Mouse (Mus musculus) heart, postnatal 10 days (tissue): ENCODE measurements around the gene Ttll10. TPM values are rescaled to one million over a fixed set of nuclear protein-coding genes. Genes with fewer than 3 reads are reported as not detected.

Source experiments
- DNase-seq, 2 experiments: peaks; one replicate each; pipeline ENCODE4 v3.0.0; 2021
- intact Hi-C: fragments of 180-260 bp; cut with DNase I; formaldehyde crosslinking; loops from one replicate; pipeline ENCODE4 v1.15.1; 2025
- total RNA-seq, 2 experiments: library from RNA; stranded (reverse); gene quantifications; 2 replicates each; pipeline ENCODE4 v1.2.3; 2021

Ttll10 gene
- total RNA-seq: not detected

- intact Hi-C loops: no loop called here
- no peak for DNase-seq
Observed at GRCm38 (mm10) chr4:156059261-156059660, at the start of gene Ttll10. Ttll10 (minus strand) TSS chr4:156059414.

DNA sequence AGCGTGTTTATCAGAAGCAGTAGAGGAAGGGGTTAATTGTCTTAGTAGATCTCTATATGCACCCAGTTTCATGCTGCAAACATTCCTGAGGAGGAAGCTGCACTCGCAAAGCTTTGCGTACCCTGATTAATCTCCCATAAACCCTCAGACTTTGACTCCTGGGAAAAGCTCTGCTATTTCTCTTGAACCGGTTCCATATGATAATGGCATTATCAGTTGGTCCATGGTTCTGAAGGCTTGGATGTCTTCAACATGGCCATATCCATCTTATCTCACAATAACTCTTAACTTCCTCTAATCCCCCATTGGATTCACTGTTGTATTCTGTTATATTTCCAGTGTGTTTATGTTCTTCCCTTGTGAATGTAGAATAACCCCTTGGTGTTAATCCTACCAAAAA is 44.1 kb upstream of the Ttll10 start:
- DNase-seq: no peak
- intact Hi-C loops: loop anchor here (10.0 kb wide), 1 partner anchor 249 kb away; no protein-coding TSS in a partner anchor

GRCm38 (mm10) chr4:156101481-156101903 is 42.3 kb upstream of the Ttll10 start:
- DNase-seq: no peak
- intact Hi-C loops: loop anchor here (1.0 to 10.0 kb wide), 2 partner anchors 142 to 247 kb away; no protein-coding TSS in a partner anchor

- intact Hi-C loops: loop anchor here (10.0 kb wide), 1 partner anchor 246 kb away; no protein-coding TSS in a partner anchor
- no peak for DNase-seq
Observed at GRCm38 (mm10) chr4:156100501-156100900, 41.3 kb upstream of the Ttll10 start.

GRCm38 (mm10) chr4:156099427-156099826 is 40.2 kb upstream of the Ttll10 start:
- intact Hi-C loops: no loop called here
- DNase-seq: no peak

DNA sequence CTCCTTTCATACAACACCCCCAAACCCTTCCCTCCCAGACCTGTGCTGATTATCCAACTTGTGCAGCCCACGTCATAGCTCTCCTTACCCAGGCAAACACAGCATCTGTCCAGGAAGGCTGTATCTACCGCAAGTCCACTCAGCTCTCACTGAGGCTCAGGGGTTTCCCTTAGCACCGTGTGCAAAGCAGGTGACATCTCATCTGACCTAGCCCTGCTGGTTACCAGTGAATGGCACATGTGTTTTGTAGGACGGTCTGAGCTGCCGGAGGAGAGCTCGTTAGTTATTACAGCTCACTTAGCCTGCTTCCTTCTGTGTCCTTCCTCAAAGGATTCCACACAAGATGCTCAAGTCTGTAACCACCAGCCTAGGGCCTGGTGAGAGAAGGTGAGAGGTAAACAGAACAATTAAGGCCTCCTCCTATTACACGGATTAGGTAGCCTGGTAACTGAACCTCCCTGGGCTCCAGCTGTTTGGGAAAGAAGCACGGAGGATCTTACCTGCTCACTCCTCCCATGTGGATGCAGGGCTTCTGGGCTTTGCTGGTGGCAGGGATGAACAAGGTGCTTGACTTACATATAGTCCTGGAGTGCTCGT is 38.7 kb upstream of the Ttll10 start:
- DNase-seq: no peak
- intact Hi-C loops: no loop called here

DNA sequence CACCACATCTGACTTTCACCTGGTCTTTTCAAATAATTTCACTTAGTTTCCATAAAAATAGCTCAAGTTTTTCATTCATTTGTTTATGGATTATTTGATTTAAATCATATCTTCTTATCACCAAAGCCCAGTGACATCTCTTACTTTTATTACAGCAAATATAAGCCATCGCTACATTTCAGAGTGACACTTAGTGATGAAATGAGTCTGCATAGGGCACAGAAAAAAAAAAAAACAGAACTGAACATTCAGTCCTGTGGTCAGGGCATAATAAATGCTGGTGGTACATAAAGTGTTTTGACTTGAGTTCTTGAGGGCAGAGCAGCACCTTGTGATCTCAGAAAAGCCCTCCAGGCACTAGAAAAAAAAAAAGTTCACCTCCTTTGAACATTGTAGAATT is 37.0 kb upstream of the Ttll10 start:
- intact Hi-C loops: no loop called here
- no peak for DNase-seq

- DNase-seq: no peak
- intact Hi-C loops: no loop called here
Observed at GRCm38 (mm10) chr4:156093758-156094157, 34.5 kb upstream of the Ttll10 start.

DNA sequence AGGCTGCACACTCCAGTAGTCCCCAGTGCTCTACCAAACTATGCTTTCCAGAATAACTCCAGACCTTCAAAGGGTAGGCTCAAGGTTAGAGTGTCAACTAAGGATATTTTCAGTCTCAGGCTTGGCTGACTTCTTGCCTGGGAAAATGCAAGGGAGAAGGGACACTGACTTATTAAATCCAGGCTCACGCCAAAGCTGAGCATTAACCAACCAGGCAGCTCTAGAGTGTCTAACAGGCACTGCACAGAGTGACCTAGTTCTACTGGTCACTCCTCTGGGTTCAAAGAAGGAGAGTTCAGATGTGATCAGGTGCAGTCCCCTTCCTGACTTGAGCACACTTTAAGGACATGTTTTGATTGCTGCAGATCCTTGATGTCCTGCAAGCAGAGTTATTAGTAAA is 33.6 kb upstream of the Ttll10 start:
- DNase-seq: no peak
- intact Hi-C loops: no loop called here

DNA sequence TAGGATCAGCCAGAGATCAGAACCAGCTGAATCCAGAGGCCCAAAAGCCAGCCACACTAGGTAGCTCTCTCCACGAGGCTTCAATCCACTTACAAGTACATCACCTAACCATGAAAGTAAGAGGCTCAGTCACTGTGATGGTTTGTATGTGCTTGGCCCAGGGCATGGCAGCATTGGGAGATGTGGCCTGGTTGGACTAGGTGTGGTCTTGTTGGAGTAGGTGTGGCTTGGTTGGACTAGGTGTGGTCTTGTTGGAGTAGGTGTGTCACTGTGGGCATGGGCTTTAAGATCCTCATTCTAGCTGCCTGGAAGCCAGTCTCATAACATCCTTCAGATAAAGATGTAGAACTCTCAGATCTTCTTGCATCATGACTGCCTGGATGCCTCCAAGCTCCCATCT is 32.0 kb upstream of the Ttll10 start:
- no peak for DNase-seq

DNA sequence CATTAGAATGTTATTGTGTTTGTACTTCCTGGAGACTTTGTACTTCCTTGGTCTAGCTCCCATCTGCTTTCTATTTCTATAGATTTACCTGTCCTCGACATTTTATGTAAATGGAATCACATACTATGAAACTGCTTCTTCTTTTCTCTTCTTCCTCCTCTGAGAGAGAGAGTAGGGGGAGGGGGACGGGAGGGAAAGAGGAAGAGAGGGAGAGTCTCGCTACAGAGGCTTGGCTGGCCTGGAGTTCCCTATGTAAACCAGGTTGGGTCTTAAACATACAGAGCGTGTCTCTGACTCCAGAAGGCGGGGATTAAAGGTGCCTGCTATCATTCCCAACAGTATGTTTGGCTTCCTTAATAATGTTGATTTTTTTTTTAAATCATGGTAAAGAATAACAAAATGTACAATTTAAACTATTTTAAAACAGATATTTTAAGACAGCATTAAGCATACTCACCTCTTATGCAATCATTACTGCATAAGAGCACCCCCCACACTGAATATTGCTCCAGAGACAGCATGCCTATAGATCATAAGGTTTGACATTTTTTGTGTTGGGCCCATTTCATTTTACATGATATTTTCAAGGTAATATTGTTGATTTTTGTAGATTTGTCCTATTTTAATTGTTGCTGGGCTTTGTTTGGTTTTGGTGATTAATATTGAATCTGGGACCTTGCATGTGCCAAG is 28.3 kb upstream of the Ttll10 start:
- DNase-seq: no peak
- intact Hi-C loops: no loop called here

More for the DNA sequence above, 32.0 kb upstream of the Ttll10 start:
- intact Hi-C loops: no loop called here

GRCm38 (mm10) chr4:156085256-156085655 is 26.0 kb upstream of the Ttll10 start:
- no peak for DNase-seq
- intact Hi-C loops: no loop called here

DNA sequence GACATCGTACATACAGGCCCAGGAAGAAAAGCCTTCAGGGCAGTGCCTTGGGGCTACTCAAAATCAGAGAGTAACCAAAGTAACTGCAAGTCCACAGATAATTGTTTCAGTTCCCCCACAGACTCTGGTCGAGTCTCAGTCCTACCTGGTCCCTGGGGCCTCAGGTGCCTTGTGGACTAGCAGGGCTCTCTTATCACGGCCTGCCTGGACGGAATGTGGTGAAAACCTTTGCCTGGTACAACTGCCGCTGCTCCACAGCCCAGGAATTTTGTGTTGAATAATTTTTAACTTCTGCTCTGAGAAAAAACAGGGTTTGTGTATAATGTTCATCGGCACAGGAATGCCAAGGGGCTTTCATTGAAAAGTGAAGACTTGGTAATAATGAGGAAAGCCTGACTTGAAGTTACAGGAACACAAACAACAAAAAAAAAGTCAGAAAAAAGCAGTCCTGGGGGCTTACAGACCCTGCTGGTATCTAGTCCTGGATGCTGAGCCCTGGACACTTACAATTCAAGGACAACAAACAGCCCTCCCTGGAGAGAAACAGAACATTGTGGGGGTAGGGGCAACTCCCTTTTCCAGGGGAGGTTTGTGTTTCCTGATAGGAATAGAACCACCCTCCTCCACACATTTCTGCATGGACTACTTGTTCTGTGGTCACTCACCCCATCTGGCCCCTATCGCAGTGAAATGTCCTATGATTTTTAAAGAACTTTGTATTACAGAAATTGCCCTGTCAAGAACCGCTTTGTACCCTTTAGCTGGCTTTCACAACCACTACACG is 25.1 kb upstream of the Ttll10 start:
- DNase-seq: no peak
- intact Hi-C loops: no loop called here

DNA sequence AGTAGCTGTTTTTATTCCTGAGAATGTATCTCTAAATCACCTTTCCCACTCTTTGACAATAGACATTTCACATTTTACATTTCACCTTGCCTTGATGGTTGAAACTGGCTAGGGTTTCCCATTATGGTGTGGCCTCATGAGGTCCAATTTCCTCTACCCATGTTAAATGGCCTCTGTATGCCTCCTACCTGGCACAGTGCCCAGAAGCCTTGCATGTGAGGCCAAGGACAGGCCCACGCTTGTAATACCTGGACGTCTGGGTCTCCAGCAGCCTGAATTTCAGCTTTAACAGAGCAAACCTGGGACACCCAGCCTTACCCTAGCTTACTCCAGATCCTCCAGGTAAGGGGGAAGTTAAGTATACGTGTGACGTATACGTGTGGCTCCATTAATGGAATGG is 24.1 kb upstream of the Ttll10 start:
- peak; percentile 30 to 31 for DNase-seq
- intact Hi-C loops: no loop called here

DNA sequence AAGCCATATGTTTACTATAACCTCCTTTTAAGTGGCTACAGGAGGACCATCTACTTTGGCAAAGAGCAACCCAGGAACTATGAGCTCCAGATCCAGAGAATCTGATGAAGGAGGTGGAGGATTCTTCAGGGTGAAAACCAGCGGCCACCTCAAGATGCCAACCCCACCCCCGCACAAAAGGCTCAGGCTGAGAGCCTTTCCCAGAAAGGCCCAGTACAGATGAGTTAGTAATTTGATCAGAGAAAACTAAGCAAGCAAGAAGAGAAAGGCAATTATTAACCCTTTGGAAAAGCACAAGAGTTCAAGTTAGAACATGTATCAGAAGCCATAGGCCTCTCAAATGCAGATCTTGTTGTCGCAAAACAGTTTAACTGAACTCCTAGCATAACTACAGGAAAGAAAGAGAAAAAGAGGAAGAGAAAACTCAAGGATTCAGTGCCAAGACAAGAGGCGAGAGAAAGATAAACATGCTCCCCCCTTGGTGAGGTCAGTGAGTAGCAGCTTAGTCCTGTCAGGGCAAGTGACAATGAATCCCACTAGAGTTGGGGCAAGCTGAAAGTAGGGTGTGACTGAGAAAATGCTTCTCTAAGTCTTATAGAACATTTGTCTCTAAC is 23.5 kb upstream of the Ttll10 start:
- no peak for DNase-seq
- intact Hi-C loops: no loop called here

DNA sequence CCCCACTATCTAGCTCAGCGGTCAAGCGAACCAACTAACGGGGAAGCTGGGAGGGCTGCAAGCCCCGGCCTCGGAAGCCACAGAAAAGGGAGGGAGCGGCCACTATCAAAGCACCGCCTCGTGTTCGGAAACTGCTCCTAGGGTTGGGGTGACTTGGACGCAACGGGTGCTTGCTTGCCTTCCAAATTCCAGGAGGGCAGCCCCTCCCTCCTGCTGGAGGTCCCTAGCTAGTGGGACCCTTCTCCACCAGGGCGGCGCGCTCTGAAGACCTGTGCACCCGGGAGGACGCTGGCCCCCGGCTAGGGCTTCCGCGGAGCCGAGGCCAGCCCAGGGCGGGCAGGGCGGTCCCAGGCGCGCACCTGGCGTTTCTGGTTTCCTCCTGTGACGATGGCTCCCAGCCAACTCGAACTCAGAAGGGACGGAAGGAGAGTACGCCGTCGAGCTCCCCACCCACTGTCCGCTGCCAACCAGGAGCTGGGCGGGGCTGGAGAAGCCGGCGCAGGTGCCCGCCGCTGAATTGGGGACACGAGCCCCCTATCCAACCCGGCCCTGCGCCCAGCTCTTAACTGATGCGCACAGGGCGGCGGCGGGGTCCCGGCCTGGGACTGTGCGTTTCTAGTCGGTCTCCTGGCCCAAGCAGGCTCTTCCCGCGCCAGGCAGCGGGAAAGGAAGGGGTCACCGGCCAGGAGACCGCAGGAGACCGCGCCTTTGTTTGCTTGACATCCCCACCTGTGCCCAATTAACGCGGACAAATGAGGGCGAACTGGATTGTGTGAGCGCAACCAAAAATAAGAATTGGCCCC is 18.5 kb upstream of the Ttll10 start:
- intact Hi-C loops: no loop called here
- DNase-seq: peak; percentile 38 to 47

DNA sequence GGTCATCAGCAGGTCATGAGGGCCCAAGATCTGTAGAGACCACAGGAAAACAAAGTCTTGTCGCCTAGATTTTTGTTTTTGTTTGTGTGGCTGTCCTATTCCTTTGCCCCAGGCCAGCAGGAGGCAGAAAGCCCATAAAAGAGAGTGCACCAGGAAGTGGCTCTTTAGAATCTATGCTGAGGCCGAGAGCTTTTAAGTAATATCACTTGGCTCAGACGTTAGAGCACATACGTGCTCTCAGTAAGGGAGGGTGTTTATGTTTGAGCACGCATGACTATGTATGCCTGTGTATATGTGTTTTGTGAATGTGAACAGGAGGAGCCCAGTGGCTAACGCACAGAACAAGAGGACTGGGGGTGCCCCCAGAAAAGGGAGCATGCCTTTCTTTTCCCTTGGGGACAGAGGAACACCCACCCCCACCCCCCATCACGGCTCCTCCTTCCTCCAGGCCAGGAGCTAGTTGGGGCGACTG is 17.7 kb upstream of the Ttll10 start:
- intact Hi-C loops: no loop called here

DNA sequence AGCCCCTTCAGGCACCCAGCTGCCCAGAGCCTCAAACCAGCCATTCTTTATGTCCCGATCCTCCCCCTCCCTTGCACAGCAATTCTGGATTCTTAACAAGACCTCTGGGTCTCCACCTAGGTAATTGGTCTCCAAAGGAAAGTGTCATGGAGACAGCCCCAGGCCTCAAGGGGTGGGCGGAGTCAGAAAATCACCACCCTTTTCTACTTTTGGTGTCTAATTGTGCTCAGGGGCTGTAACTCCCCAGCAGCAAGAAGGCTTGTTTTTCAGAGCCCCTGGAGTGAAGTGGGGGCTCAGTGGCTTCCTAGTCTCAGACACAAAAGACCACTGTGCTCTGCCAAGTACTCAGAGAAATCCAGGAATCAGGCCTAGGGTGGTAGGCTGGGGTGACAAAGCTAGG is 11.5 kb upstream of the Ttll10 start:
- no peak for DNase-seq

More for the DNA sequence above, 17.7 kb upstream of the Ttll10 start:
- peak in 1 of 2 experiments; percentile 14 for DNase-seq

DNA sequence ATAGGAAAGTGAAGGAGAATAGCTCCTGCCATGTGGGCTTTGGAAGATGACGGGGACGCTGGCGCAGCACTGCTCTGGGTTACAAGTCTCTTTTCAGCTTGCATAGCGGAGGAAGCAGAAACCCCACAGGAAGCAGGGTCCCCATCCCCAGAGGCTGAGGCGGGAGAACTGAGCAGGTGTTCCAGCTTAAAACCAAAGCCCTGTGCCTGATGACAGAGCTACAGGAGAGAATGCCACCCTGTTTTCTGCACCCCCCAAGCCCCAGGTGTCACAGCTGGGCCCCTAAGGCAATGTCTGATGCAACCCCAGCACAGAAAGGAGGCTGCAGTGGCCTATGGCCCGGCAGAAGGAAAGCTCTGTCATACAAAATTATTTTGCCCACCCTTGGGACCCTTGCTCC is 11.1 kb upstream of the Ttll10 start:
- intact Hi-C loops: no loop called here
- no peak for DNase-seq

More for the DNA sequence above, 11.5 kb upstream of the Ttll10 start:
- intact Hi-C loops: no loop called here

DNA sequence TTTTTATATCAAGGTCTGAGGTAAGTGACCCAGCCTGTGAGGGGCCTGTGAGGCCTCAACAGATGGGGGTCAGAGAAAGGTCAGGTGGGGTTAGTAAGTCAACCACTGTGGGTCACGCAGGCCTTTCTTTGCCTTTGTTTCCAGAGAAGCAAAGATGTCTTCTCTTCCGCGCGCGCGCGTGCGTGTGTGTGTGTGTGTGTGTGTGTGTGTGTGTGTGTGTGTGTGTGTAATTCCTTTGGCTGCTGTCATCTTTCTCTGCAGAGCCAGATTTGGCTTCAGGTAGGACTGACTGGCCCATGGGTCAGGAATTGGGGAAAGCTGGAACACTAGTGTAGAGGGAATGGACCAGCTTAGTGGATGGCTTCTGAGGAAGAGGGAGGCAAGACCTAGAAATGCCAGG is 10.5 kb upstream of the Ttll10 start:
- DNase-seq: no peak
- intact Hi-C loops: no loop called here
